Mouse (Mus musculus): ENCODE data around the gene Pdpk1. TPM values are rescaled to one million over a fixed set of nuclear protein-coding genes. Genes with fewer than 3 reads are reported as not detected.

Pdpk1 gene
- polyA plus RNA-seq, 1 experiment from 2014 or later, result 28.0 TPM

DNA sequence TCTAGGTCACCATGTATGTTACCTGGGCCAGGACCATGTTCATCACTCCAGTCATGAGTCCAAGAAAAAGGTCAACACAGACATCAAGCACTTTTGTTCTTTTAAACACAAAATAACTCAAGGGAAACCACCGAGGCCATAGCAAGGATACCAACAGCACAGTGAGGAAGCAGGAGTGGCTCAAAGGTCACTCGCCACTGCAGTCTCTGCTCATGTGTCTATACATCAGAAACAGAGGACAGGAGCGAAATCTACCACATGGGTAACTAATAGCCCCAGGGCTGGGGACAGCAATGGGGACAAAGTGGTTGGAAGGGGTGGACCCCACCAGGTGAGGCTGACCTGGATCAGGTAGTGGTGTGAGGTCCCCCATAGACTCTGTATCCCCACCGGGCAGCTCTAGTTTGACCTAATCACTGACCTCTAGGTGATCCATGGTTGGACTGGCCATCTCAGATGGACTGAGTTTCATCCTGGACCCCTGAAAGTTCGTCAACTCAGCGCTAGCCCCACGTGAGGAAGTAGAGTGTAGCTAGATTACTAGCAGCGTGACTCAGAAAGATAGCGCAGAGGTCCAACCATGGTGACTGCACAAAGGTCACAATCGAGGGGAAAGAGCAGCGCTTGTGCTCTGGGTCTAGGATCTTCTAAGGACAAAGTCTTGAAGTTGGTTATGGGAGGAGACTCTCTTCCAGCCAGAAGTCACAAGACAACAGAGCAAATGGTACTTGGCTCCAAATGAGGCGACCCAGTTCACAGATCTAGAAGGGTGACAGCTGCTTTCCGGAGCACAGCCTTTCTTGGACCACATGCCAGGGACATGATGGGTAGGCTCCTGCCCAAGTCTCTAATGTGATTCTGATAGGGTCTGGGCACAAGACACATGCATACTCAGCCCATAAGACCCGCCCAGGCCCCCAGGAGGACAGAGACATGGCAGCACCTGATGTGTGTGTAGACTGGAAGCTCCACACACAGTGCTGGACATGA, 93.8 kb downstream of the Pdpk1 start:
- Histone ChIP-seq H3K36me3 (ENCODE audit: control insufficient read depth, insufficient read depth, low read length) (peaks cover 31% of the 10 kb centered on the region), H3K4me2 (replicated peaks; ENCODE audit: low read depth) (no peak overlapping the region), H3K9ac (ENCODE audit: low read length) (no peak overlapping the region), H3K4me3 (ENCODE audit: low read depth, low read length) (no peak overlapping the region), H3K4me1 (replicated peaks; ENCODE audit: control insufficient read depth, insufficient read depth) (no peaks in the 10 kb centered on the region), H3K27me3 (ENCODE audit: control insufficient read depth, insufficient read depth, low read length) (no peaks in the 10 kb centered on the region), H3K9me3 (ENCODE audit: control insufficient read depth, low read length) (no peaks in the 10 kb centered on the region), H3K27ac (replicated peaks) (no peak overlapping the region)
- TF ChIP-seq EP300 (optimal IDR thresholded peaks at IDR 0.05) (no peak), CTCF (IDR thresholded peaks at IDR 0.05; ENCODE audit: low read depth) (no peak)
- DNase-seq (ENCODE audit: low spot score) (no peak), ATAC-seq (ENCODE audit: low FRiP score, low TSS enrichment) (peak; percentile 56; the same call in 1 of the 2 replicates)
- 87% methylated on average over 14 of the region's 14 CpGs for WGBS

DNA sequence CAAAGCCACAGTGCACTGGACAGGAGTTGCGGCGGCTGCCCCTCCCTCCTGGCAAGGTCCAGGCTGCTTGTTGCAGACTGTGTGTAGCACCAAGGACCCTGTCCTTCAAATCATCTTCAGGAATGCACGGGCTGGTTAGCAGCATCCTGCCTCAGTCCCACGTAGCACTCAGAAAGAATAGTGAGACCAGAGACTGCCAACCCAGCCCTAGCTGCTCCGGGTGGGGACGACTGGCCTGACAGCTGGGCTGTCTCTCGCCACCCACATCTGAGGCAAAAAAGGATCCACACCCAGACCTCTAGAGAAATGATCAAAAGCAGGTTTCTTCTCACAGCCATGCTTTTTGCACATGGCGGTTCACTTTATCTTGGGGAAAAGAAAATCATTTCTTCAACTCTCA, 101.7 kb downstream of the Pdpk1 start:
- H3K36me3 ChIP-seq (ENCODE audit: control insufficient read depth, insufficient read depth, low read length), result peaks cover 35% of the 10 kb centered on the region

DNA sequence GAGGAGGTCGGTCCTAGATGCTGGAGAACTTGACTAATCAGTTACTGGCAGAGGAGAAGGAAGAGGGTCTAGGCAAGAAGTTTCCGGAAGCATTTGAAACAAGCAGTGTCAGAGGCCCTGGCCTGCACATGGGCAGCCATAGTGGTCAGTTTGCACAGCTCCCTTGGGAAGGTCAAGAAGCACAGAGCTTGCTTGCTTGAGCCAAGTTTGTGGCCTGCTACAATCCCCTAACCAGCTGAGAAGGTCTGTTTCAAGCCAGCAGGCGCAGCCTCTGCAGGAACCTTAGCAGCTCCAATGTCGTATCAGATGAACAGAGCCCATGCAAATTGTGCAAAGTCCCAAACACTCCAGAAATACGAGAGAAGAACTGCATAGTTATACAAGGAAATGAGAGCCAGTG, 102.7 kb downstream of the Pdpk1 start:
- TF ChIP-seq EP300 (optimal IDR thresholded peaks at IDR 0.05) (no peak), CTCF (IDR thresholded peaks at IDR 0.05; ENCODE audit: low read depth) (no peak)
- 72% methylated on average over 5 of the region's 5 CpGs for WGBS
- H3K9ac ChIP-seq (ENCODE audit: low read length), result no peak overlapping the region
- no peaks in the 10 kb centered on the region for H3K4me1 ChIP-seq (replicated peaks; ENCODE audit: control insufficient read depth, insufficient read depth)
- no peak overlapping the region for H3K4me2 ChIP-seq (replicated peaks; ENCODE audit: low read depth)
- peaks cover 28% of the 10 kb centered on the region for H3K36me3 ChIP-seq (ENCODE audit: control insufficient read depth, insufficient read depth, low read length)
- no peaks in the 10 kb centered on the region for H3K9me3 ChIP-seq (ENCODE audit: control insufficient read depth, low read length)
- DNase-seq (ENCODE audit: low spot score) (no peak), ATAC-seq (ENCODE audit: low FRiP score, low TSS enrichment) (no peak)
- H3K27ac ChIP-seq (replicated peaks), result no peak overlapping the region
- no peak overlapping the region for H3K4me3 ChIP-seq (ENCODE audit: low read depth, low read length)
- H3K27me3 ChIP-seq (ENCODE audit: control insufficient read depth, insufficient read depth, low read length), result no peaks in the 10 kb centered on the region

More for the DNA sequence above, 101.7 kb downstream of the Pdpk1 start:
- DNase-seq (ENCODE audit: low spot score) (no peak), ATAC-seq (ENCODE audit: low FRiP score, low TSS enrichment) (no peak)
- Histone ChIP-seq H3K27me3 (ENCODE audit: control insufficient read depth, insufficient read depth, low read length) (no peaks in the 10 kb centered on the region), H3K4me3 (ENCODE audit: low read depth, low read length) (no peak overlapping the region), H3K9me3 (ENCODE audit: control insufficient read depth, low read length) (no peaks in the 10 kb centered on the region), H3K27ac (replicated peaks) (no peak overlapping the region), H3K4me2 (replicated peaks; ENCODE audit: low read depth) (no peak overlapping the region), H3K9ac (ENCODE audit: low read length) (no peak overlapping the region), H3K4me1 (replicated peaks; ENCODE audit: control insufficient read depth, insufficient read depth) (no peaks in the 10 kb centered on the region)
- WGBS, result 81% methylated on average over 8 of the region's 8 CpGs
- TF ChIP-seq EP300 (optimal IDR thresholded peaks at IDR 0.05) (no peak), CTCF (IDR thresholded peaks at IDR 0.05; ENCODE audit: low read depth) (no peak)

DNA sequence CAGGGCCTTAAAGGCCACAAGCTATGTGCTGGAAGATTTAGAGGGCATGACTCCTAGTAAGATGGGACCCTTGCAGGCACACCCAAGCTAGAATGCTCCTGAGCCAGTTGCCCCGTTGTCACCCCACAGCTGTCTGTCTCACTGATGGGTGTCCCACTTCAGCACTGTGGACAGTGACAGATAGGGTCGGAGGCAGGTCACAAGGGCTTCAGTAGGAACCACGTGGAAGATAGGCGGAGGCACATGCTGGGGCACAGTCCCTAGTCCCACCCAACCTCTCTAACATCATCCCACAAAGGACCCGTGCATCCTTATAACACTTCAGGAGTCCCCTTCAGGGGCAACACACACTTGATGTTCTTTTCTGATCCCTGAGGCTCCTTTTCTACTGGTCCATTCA, 104.7 kb downstream of the Pdpk1 start:
- DNase-seq (ENCODE audit: low spot score), result no peak
- no peak overlapping the region for H3K4me3 ChIP-seq (ENCODE audit: low read depth, low read length)
- no peak overlapping the region for H3K9ac ChIP-seq (ENCODE audit: low read length)
- WGBS, result 20% methylated on average over 5 of the region's 5 CpGs
- peaks cover 23% of the 10 kb centered on the region for H3K36me3 ChIP-seq (ENCODE audit: control insufficient read depth, insufficient read depth, low read length)
- TF ChIP-seq CTCF (IDR thresholded peaks at IDR 0.05; ENCODE audit: low read depth), result no peak
- no peak for TF ChIP-seq EP300 (optimal IDR thresholded peaks at IDR 0.05)
- no peaks in the 10 kb centered on the region for H3K9me3 ChIP-seq (ENCODE audit: control insufficient read depth, low read length)
- H3K27me3 ChIP-seq (ENCODE audit: control insufficient read depth, insufficient read depth, low read length), result no peaks in the 10 kb centered on the region
- no peak overlapping the region for H3K27ac ChIP-seq (replicated peaks)
- no peaks in the 10 kb centered on the region for H3K4me1 ChIP-seq (replicated peaks; ENCODE audit: control insufficient read depth, insufficient read depth)
- no peak overlapping the region for H3K4me2 ChIP-seq (replicated peaks; ENCODE audit: low read depth)
- no peak for ATAC-seq (ENCODE audit: low FRiP score, low TSS enrichment)

DNA sequence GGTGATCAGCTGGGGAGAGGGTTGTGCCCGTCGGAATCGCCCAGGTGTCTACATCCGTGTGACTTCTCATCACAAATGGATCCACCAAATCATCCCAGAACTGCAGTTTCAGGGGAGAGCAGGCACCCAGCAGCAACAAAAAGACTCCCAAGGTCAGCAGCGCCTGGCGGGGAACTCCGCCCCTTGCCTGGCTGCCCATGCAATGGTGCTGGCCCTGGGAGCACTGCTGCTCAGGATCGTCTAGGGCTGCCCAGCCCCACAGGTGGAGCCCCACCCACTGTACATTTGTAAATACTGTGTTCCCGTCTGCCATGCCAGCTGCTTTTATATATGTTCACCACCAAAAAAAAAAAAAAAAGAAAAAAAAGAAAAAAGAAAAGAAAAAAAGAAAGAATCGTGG, 105.1 kb downstream of the Pdpk1 start:
- DNase-seq (ENCODE audit: low spot score), result peak; percentile 40

DNA sequence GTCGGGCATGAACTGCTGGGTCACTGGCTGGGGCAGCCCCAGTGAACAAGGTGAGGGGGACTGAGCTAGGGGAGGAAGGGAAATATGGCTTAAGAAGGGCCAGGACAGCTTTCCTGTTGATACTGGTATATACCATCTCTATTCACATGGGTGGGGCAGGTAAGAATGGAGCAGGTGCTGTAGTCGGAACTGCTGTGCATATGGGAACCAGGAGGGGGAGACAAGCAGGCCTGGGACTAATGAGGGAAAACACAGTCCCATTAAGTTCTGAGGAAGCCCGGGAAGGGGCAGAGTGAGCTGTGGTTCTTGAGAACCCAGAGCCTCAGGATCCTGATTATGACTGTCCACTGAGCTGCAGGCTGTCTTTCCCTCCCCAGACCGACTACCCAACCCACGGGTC, 106.2 kb downstream of the Pdpk1 start:
- DNase-seq (ENCODE audit: low spot score), result peak; percentile 36
- TF ChIP-seq EP300 (optimal IDR thresholded peaks at IDR 0.05) (no peak), CTCF (IDR thresholded peaks at IDR 0.05; ENCODE audit: low read depth) (peak; percentile 57)
- Histone ChIP-seq H3K36me3 (ENCODE audit: control insufficient read depth, insufficient read depth, low read length) (peaks cover 14% of the 10 kb centered on the region), H3K9me3 (ENCODE audit: control insufficient read depth, low read length) (no peaks in the 10 kb centered on the region), H3K4me3 (ENCODE audit: low read depth, low read length) (no peak overlapping the region), H3K4me2 (replicated peaks; ENCODE audit: low read depth) (no peak overlapping the region), H3K27ac (replicated peaks) (no peak overlapping the region), H3K4me1 (replicated peaks; ENCODE audit: control insufficient read depth, insufficient read depth) (no peaks in the 10 kb centered on the region), H3K27me3 (ENCODE audit: control insufficient read depth, insufficient read depth, low read length) (no peaks in the 10 kb centered on the region), H3K9ac (ENCODE audit: low read length) (no peak overlapping the region)
- ATAC-seq (ENCODE audit: low FRiP score, low TSS enrichment), result no peak
- 42% methylated on average over 5 of the region's 5 CpGs for WGBS

More for the DNA sequence above, 105.1 kb downstream of the Pdpk1 start:
- Histone ChIP-seq H3K9ac (ENCODE audit: low read length) (no peak overlapping the region), H3K36me3 (ENCODE audit: control insufficient read depth, insufficient read depth, low read length) (peaks cover 20% of the 10 kb centered on the region), H3K4me3 (ENCODE audit: low read depth, low read length) (no peak overlapping the region), H3K4me2 (replicated peaks; ENCODE audit: low read depth) (no peak overlapping the region), H3K27ac (replicated peaks) (no peak overlapping the region), H3K9me3 (ENCODE audit: control insufficient read depth, low read length) (no peaks in the 10 kb centered on the region), H3K27me3 (ENCODE audit: control insufficient read depth, insufficient read depth, low read length) (no peaks in the 10 kb centered on the region), H3K4me1 (replicated peaks; ENCODE audit: control insufficient read depth, insufficient read depth) (no peaks in the 10 kb centered on the region)
- 55% methylated on average over 10 of the region's 10 CpGs for WGBS
- TF ChIP-seq CTCF (IDR thresholded peaks at IDR 0.05; ENCODE audit: low read depth) (no peak), EP300 (optimal IDR thresholded peaks at IDR 0.05) (no peak)
- no peak for ATAC-seq (ENCODE audit: low FRiP score, low TSS enrichment)
